Mouse (Mus musculus) cortical plate, adult 2 months (tissue): ENCODE data around the gene Trabd. TPM values are rescaled to one million over a fixed set of nuclear protein-coding genes. Genes with fewer than 3 reads are reported as not detected.

Experiments used
- H3K27ac ChIP-seq: fragments of 200-500 bp; 2 replicates; pipeline ENCODE4 v1.5.1; 2012; ENCODE audit warnings: low read length, control low read depth, inconsistent platforms; ENCODE audit not compliant: insufficient read depth
- H3K4me1 ChIP-seq: fragments of 200-500 bp; 2 replicates; pipeline ENCODE4 v1.6.1; 2011; ENCODE audit warnings: low read length; ENCODE audit not compliant: control insufficient read depth, insufficient read depth
- H3K4me3 ChIP-seq: fragments of 200-500 bp; 2 replicates; pipeline ENCODE4 v1.5.1; 2011; ENCODE audit warnings: mild to moderate bottlenecking, low read length, control low read depth; ENCODE audit not compliant: insufficient read depth
- CTCF ChIP-seq: fragments of 200-500 bp; IDR thresholded peaks from 2 replicates; pipeline ENCODE4 v1.5.1; 2011; ENCODE audit warnings: mild to moderate bottlenecking, control low read depth, low read length; ENCODE audit not compliant: insufficient read depth; ENCODE audit errors: extremely low read depth
- POLR2A ChIP-seq: fragments of 200-500 bp; IDR thresholded peaks from 2 replicates; pipeline ENCODE4 v1.6.1; 2011; ENCODE audit warnings: mild to moderate bottlenecking, low read length, control low read depth; ENCODE audit not compliant: insufficient read depth; ENCODE audit errors: extremely low read depth
- polyA plus RNA-seq: library from polyadenylated mRNA; depleted of rRNA; stranded (reverse); fragments of >200 nt; gene quantifications from 2 replicates; pipeline ENCODE4 v1.2.3, GENCODE M21; 2012

Trabd gene
- polyA plus RNA-seq, 1 experiment = 18.5 TPM

DNA sequence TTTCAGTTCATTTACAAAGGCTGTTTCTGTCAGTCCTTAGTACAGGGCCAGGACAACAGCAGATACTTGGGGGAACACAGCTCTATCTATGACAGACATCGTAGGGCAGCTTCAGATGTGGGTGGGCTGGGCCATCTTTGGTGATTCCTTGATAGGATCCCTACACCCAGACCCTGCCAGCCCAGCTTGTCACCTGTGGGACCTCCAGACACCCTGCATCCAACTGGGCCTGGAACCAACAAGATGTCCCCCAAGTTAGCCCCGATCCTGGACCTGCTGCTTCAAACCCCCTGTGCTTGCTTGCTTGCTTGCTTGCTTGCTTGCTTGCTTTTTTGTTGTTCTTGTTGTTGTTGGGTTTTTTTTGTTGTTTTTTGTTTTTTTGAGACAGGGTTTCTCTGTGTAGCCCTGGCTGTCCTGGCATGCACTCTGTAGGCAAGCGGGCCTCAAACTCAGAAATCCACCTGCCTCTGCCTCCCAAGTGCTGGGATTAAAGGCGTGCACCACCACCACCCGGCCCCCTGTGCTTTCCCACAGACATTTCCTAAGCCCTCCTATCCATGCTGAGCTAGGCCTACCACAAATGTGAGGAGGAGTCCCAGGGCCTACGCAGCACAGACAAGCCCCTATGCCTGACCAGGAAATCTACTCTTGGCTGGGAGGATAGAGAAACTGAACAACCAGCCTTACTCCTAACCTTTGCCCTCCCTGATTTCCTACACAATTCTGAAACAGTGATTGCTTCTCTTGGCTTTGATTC, 13.0 kb upstream of the Trabd start:
- no peak overlapping the region for H3K4me3 ChIP-seq
- H3K27ac ChIP-seq = no peak overlapping the region
- H3K4me1 ChIP-seq = peaks cover 2% of the 10 kb centered on the region; the same call in 1 of the 2 replicates
- TF ChIP-seq CTCF (no peak), POLR2A (no peak)

DNA sequence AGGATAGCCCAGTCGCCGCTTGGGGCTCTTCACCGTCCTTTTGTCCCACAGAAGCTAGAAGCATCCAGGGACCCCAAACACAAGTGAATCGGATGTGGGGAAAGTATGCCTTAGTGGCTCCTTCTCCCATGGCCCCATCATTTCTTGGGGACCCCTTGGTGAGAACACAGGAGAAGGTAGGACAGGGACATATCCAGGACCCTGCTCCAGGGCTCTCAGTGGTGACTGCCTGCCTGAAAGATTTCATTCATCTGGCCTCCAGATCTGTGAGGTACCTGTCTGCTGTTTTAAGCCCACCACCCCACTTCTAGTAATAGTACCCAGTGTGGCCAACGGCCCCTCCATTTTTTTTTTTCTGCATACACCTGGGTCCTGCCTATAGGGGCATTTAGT, 12.4 kb upstream of the Trabd start:
- TF ChIP-seq CTCF (no peak), POLR2A (no peak)
- no peak overlapping the region for H3K4me3 ChIP-seq
- H3K4me1 ChIP-seq = peaks cover 2% of the 10 kb centered on the region; the same call in 1 of the 2 replicates
- H3K27ac ChIP-seq = no peak overlapping the region

DNA sequence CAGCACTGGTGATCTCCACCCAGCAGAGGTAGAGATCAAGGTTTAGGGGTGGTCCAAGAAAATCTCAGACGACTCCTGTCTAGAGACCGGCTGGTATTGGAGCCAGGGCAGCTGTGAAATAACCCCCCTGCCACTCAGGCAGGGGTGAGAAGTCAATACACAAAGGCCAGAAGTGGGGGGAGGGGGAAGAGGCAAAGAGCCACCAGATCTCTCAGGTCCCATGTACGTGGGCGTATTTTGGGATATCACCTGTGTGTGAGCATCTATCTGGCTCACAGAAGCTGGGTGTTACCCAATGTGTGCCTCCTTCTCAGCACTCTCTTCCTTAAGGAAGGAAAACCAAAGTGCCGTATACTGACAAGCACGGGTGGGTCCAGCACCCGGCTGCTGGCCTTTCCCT, 11.9 kb upstream of the Trabd start:
- Histone ChIP-seq H3K4me3 (no peak overlapping the region), H3K4me1 (peaks cover 2% of the 10 kb centered on the region; the same call in 1 of the 2 replicates), H3K27ac (no peak overlapping the region)
- TF ChIP-seq CTCF = no peak
- TF ChIP-seq POLR2A = no peak

DNA sequence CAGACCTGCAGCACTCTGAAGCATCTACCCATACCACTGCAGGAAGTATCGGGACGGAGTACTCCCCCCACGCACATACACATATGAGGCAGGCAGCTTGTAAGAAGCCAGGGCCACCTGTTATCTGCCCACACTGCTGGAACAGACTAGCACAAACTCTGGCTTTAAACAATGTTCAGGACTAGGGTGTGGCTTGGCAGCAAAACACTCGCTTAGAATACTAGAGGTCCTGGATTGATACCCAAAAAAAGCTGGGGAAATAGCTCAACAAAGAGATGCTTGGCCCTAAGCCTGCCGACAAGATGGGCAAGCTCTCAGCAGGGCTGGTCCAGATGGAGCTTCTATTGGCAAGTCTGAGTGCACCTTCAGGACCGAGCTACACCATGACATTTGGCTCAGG, 11.4 kb upstream of the Trabd start:
- Histone ChIP-seq H3K4me1 (peaks cover 2% of the 10 kb centered on the region; the same call in 1 of the 2 replicates), H3K27ac (no peak overlapping the region)
- TF ChIP-seq CTCF (no peak), POLR2A (no peak)

DNA sequence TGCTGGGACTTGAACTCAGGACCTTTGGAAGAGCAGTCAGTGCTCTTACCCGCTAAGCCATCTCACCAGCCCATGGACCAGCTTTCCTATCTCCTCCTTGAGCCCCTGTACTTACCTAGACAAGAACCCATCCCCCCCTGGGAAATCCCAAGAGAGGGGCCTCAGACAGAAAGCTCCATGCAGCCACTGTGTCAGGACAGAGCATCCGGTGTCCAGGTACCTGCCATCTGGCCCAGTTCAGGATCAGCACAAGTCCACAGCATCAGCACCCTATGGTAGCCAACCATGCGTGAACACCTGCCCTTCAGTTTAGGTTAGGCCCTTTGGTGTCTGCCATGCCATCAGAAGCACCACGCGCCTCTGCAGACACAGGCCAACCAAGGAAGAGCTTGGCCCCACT, 10.0 kb upstream of the Trabd start:
- H3K27ac ChIP-seq = no peak overlapping the region
- peaks cover 2% of the 10 kb centered on the region; the same call in 1 of the 2 replicates for H3K4me1 ChIP-seq
- TF ChIP-seq POLR2A = no peak
- no peak for TF ChIP-seq CTCF
- no peak overlapping the region for H3K4me3 ChIP-seq

More for the DNA sequence above, 11.4 kb upstream of the Trabd start:
- no peak overlapping the region for H3K4me3 ChIP-seq

GRCm38 (mm10) chr15:89067609-89068008, 7.3 kb upstream of the Trabd start:
- H3K27ac ChIP-seq = no peak overlapping the region
- H3K4me1 ChIP-seq = no peaks in the 10 kb centered on the region
- TF ChIP-seq CTCF (no peak), POLR2A (no peak)
- no peak overlapping the region for H3K4me3 ChIP-seq

GRCm38 (mm10) chr15:89068226-89068625, 6.7 kb upstream of the Trabd start:
- no peak for TF ChIP-seq POLR2A
- TF ChIP-seq CTCF = no peak
- Histone ChIP-seq H3K4me3 (no peak overlapping the region), H3K4me1 (no peaks in the 10 kb centered on the region), H3K27ac (no peak overlapping the region)

GRCm38 (mm10) chr15:89069336-89069840, 5.5 kb upstream of the Trabd start:
- Histone ChIP-seq H3K27ac (no peak overlapping the region), H3K4me3 (no peak overlapping the region), H3K4me1 (no peaks in the 10 kb centered on the region; the same call in 1 of the 2 replicates)
- TF ChIP-seq CTCF = no peak

DNA sequence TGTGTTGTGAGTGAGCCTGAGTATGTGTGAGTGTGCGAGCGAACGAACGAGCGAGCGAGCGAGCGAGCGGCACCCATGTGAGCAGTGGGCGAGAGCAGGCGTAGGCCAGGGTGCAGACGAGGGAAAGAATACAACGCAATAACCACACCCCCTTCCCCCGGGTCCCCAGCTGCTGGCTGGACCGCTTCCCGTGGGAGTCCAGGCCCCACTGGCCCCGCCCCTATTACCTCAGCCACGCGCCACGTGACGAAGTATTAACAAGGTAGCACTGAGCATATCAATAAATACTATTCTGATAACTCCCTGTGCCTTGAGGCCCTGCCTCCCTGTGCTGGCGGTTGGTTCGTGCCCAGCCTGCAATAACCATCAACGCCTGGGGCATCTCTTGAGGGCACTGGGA, 4.3 kb upstream of the Trabd start:
- Histone ChIP-seq H3K27ac (no peak overlapping the region), H3K4me3 (no peak overlapping the region), H3K4me1 (no peaks in the 10 kb centered on the region; the same call in 1 of the 2 replicates)
- no peak for TF ChIP-seq CTCF
- TF ChIP-seq POLR2A = no peak

DNA sequence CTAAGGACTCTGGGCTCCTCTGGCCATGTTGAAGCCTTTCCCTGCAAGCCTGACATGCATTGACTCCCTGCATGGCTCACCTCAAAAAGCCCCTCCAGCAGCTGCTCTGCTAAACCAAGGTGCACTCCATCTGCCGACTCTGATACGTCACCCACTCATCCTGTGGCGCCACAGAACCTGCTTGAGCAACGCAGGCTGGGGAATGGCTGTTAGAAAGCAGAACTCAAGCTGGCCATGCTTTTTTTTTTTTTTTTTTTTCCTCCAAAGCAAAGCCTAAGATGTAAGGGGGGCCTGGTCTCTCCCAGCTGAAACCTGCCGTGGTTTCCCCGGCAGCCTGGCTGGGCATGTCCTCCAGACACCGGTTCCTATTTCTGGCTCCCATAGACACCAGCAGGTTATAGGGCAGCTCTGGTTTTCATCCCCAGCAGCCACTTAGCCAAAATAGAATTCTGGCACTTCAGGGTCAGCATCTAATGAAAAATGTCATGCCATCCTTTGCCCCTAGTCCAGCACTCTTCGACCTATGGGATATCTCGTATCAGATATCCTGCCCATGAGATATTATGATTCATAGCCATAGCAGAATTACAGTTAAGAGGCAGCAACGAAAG, 826 bp upstream of the Trabd start:
- H3K27ac ChIP-seq = no peak overlapping the region
- TF ChIP-seq CTCF = no peak
- H3K4me1 ChIP-seq = peaks cover 3% of the 10 kb centered on the region; the same call in 1 of the 2 replicates
- H3K4me3 ChIP-seq = no peak overlapping the region
